Mouse (Mus musculus) MEL (cell line): Measurements from ENCODE around the gene Bex1. TPM values are rescaled to one million over a fixed set of nuclear protein-coding genes. Genes with fewer than 3 reads are reported as not detected.

Experiments used
- DNase-seq: peaks from one replicate; pipeline ENCODE4 v3.0.0; 2011; ENCODE audit warnings: low read depth, low spot score
- H3K27ac ChIP-seq: 2 replicates; pipeline ENCODE4 v1.5.1; 2012; ENCODE audit warnings: low read depth, mild to moderate bottlenecking, control low read depth, low read length, moderate library complexity; ENCODE audit not compliant: control insufficient read depth
- H3K27me3 ChIP-seq, 2 experiments: fragments of 150-350 bp in 1 of 2; sonication (generic) in 1 of 2; 2 replicates each; pipeline ENCODE4 v1.6.1; 2012; ENCODE audit warnings: low read length in 2 of 2, mild to moderate bottlenecking in 2 of 2, improper control_type of control experiment in 1 of 2, moderate library complexity in 1 of 2; ENCODE audit not compliant: insufficient read depth in 2 of 2, control insufficient read depth in 1 of 2
- H3K36me3 ChIP-seq, 2 experiments: 2 replicates each; pipeline ENCODE4 v1.6.1; 2012 to 2014; ENCODE audit warnings: low read length in 2 of 2, improper control_type of control experiment in 1 of 2, inconsistent platforms in 1 of 2, mild to moderate bottlenecking in 1 of 2; ENCODE audit not compliant: insufficient read depth in 2 of 2, control insufficient read depth in 1 of 2
- H3K4me1 ChIP-seq, 2 experiments: fragments of 150-350 bp in 1 of 2; sonication (generic) in 1 of 2; 2 replicates each; pipeline ENCODE4 v1.6.1; 2012; ENCODE audit warnings: low read length in 2 of 2, improper control_type of control experiment in 1 of 2, mild to moderate bottlenecking in 1 of 2; ENCODE audit not compliant: insufficient read depth in 2 of 2, control insufficient read depth in 1 of 2
- H3K4me3 ChIP-seq, 2 experiments: fragments of 150-350 bp in 1 of 2; sonication (generic) in 1 of 2; 2 replicates each; pipeline ENCODE4 v1.5.1; 2012; ENCODE audit warnings: low read depth in 2 of 2, low read length in 2 of 2, mild to moderate bottlenecking in 2 of 2, moderate library complexity in 2 of 2, control low read depth in 1 of 2, improper control_type of control experiment in 1 of 2; ENCODE audit not compliant: control insufficient read depth in 1 of 2, insufficient read depth in 1 of 2
- H3K79me2 ChIP-seq: 2 replicates; pipeline ENCODE4 v1.6.1; 2012; ENCODE audit warnings: mild to moderate bottlenecking, low read length, moderate library complexity; ENCODE audit not compliant: control insufficient read depth, poor library complexity, insufficient read depth
- H3K9ac ChIP-seq: 2 replicates; pipeline ENCODE4 v1.6.1; 2012; ENCODE audit warnings: low read depth, mild to moderate bottlenecking, control low read depth, low read length, moderate library complexity; ENCODE audit not compliant: control insufficient read depth, poor library complexity, severe bottlenecking
- H3K9me3 ChIP-seq: fragments of 150-350 bp; sonication (generic); replicated peaks from 2 replicates; pipeline ENCODE4 v1.6.1; 2012; ENCODE audit warnings: mild to moderate bottlenecking, low read length, improper control_type of control experiment, moderate library complexity; ENCODE audit not compliant: insufficient read depth
- BHLHE40 ChIP-seq: IDR thresholded peaks from 2 replicates; pipeline ENCODE4 v1.6.1; 2012; ENCODE audit warnings: low read depth, mild to moderate bottlenecking, inconsistent platforms, low read length, improper control_type of control experiment, borderline replicate concordance
- CHD1 ChIP-seq: IDR thresholded peaks from 2 replicates; pipeline ENCODE4 v1.6.1; 2012; ENCODE audit warnings: low read depth, mild to moderate bottlenecking, inconsistent platforms, low read length, improper control_type of control experiment
- ELF1 ChIP-seq: IDR thresholded peaks from 2 replicates; pipeline ENCODE4 v1.6.1; 2014; ENCODE audit warnings: low read depth, mild to moderate bottlenecking, inconsistent platforms, low read length, improper control_type of control experiment, moderate library complexity
- GABPA ChIP-seq: IDR thresholded peaks from 2 replicates; pipeline ENCODE4 v1.6.1; 2012; ENCODE audit warnings: low read depth, mild to moderate bottlenecking, inconsistent platforms, low read length, improper control_type of control experiment, moderate library complexity
- GATA1 ChIP-seq: IDR thresholded peaks from 2 replicates; pipeline ENCODE4 v1.6.1; 2011; ENCODE audit warnings: low read depth, low read length, improper control_type of control experiment
- HCFC1 ChIP-seq: IDR thresholded peaks from 2 replicates; pipeline ENCODE4 v1.6.1; 2012; ENCODE audit warnings: low read depth, mild to moderate bottlenecking, inconsistent platforms, low read length, improper control_type of control experiment, moderate library complexity
- KAT2A ChIP-seq: conservative IDR thresholded peaks from 2 replicates; pipeline ENCODE4 v1.6.1; 2012; ENCODE audit warnings: low read depth, low read length, improper control_type of control experiment, inconsistent platforms
- MAX ChIP-seq: IDR thresholded peaks from 2 replicates; pipeline ENCODE4 v1.6.1; 2011; ENCODE audit warnings: low read length, improper control_type of control experiment
- MAZ ChIP-seq: IDR thresholded peaks from 2 replicates; pipeline ENCODE4 v1.6.1; 2012; ENCODE audit warnings: low read depth, mild to moderate bottlenecking, inconsistent platforms, low read length, improper control_type of control experiment
- MEF2A ChIP-seq: IDR thresholded peaks from 2 replicates; pipeline ENCODE4 v1.6.1; 2014; ENCODE audit warnings: low read depth, mild to moderate bottlenecking, inconsistent platforms, low read length, improper control_type of control experiment; ENCODE audit not compliant: poor library complexity, insufficient replicate concordance, severe bottlenecking; ENCODE audit errors: extremely low read depth
- MYB ChIP-seq: IDR thresholded peaks from 2 replicates; pipeline ENCODE4 v1.6.1; 2011; ENCODE audit warnings: mild to moderate bottlenecking, low read depth, low read length, improper control_type of control experiment
- MYC ChIP-seq: IDR thresholded peaks from 2 replicates; pipeline ENCODE4 v1.6.1; 2011; ENCODE audit warnings: low read depth, mild to moderate bottlenecking, low read length, improper control_type of control experiment, moderate library complexity
- NELFE ChIP-seq: IDR thresholded peaks from 2 replicates; pipeline ENCODE4 v1.6.1; 2011; ENCODE audit warnings: low read depth, low read length, improper control_type of control experiment
- NRF1 ChIP-seq: IDR thresholded peaks from 2 replicates; pipeline ENCODE4 v1.6.1; 2014; ENCODE audit warnings: low read depth, mild to moderate bottlenecking, inconsistent platforms, low read length, improper control_type of control experiment, moderate library complexity; ENCODE audit not compliant: poor library complexity, insufficient read depth, severe bottlenecking
- POLR2A ChIP-seq, 2 experiments: IDR thresholded peaks; 2 replicates each; pipeline ENCODE4 v1.6.1; 2011 to 2012; ENCODE audit warnings: low read length in 2 of 2, mild to moderate bottlenecking in 2 of 2, control low read depth in 1 of 2, improper control_type of control experiment in 1 of 2, low read depth in 1 of 2, moderate library complexity in 1 of 2; ENCODE audit not compliant: control insufficient read depth in 1 of 2, insufficient read depth in 1 of 2, poor library complexity in 1 of 2
- POLR2AphosphoS2 ChIP-seq: IDR thresholded peaks from 2 replicates; pipeline ENCODE4 v1.6.1; 2011; ENCODE audit warnings: low read length, improper control_type of control experiment
- RAD21 ChIP-seq: IDR thresholded peaks from 2 replicates; pipeline ENCODE4 v1.6.1; 2011; ENCODE audit warnings: mild to moderate bottlenecking, low read depth, low read length, improper control_type of control experiment
- SIN3A ChIP-seq: IDR thresholded peaks from 2 replicates; pipeline ENCODE4 v1.6.1; 2012; ENCODE audit warnings: low read length, improper control_type of control experiment, inconsistent platforms
- TBP ChIP-seq: IDR thresholded peaks from 2 replicates; pipeline ENCODE4 v1.8.0; 2011; ENCODE audit warnings: low read depth, low read length, improper control_type of control experiment
- USF1 ChIP-seq: IDR thresholded peaks from 2 replicates; pipeline ENCODE4 v1.6.1; 2014; ENCODE audit warnings: low read depth, mild to moderate bottlenecking, inconsistent platforms, low read length, improper control_type of control experiment, moderate library complexity
- USF2 ChIP-seq, 2 experiments: IDR thresholded peaks; 2 replicates each; pipeline ENCODE4 v1.6.1; 2011 to 2012; ENCODE audit warnings: improper control_type of control experiment in 2 of 2, low read length in 2 of 2, borderline replicate concordance in 1 of 2, inconsistent platforms in 1 of 2, low read depth in 1 of 2, mild to moderate bottlenecking in 1 of 2; ENCODE audit not compliant: insufficient read depth in 1 of 2
- ZKSCAN1 ChIP-seq: IDR thresholded peaks from 2 replicates; pipeline ENCODE4 v1.6.1; 2012; ENCODE audit warnings: low read depth, mild to moderate bottlenecking, inconsistent platforms, low read length, improper control_type of control experiment, moderate library complexity
- polyA plus RNA-seq, 2 experiments: library from polyadenylated mRNA; stranded (reverse) in 1 of 2; unstranded in 1 of 2; fragments of >175 nt in 1 of 2; fragments of >200 nt in 1 of 2; gene quantifications; 2 replicates each; pipeline versions ENCODE4 v1.2.1 to v1.2.4; 2012; ENCODE audit warnings: low replicate concordance in 2 of 2, low read depth in 1 of 2; ENCODE audit not compliant: insufficient read length in 2 of 2, insufficient read depth in 1 of 2, missing spikeins in 1 of 2
- total RNA-seq: library from RNA; depleted of rRNA; stranded (reverse); fragments of 300-350 nt; gene quantifications from 2 replicates; pipeline ENCODE4 v1.2.3, GENCODE M21; 2012

Bex1 gene
- total and polyA plus RNA-seq, 3 experiments, result 0.27 to 0.86 TPM; not detected in 1

- TF ChIP-seq SIN3A (no peak), BHLHE40 (no peak), MYB (no peak), ELF1 (no peak), USF1 (no peak), USF2 (IDR thresholded peaks at IDR 0.05; ENCODE audit: borderline replicate concordance in 1 of 2, insufficient read depth in 1 of 2, low read depth in 1 of 2, low read length in 2 of 2) (no peak), CHD1 (no peak), KAT2A (no peak), GABPA (no peak), NELFE (no peak), POLR2AphosphoS2 (no peak), GATA1 (peak; percentile 72)
Observed at GRCm38 (mm10) chrX:136252023-136252729, 36.9 kb upstream of the Bex1 start (continued).

- Histone ChIP-seq H3K9ac (no peak overlapping the region), H3K9me3 (no peaks in the 10 kb centered on the region), H3K4me1 (peaks cover 5 to 10% of the 10 kb centered on the region in 2 experiments), H3K27me3 (no peaks in the 10 kb centered on the region), H3K36me3 (peaks cover 0 to 7% of the 10 kb centered on the region in 2 experiments; a peak in 2 of 4 replicates), H3K27ac (no peak overlapping the region), H3K79me2 (peaks cover 10% of the 10 kb centered on the region), H3K4me3 (no peak overlapping the region)
- DNase-seq, result no peak
- TF ChIP-seq MAX, result no peak
- no peak for TF ChIP-seq BHLHE40
- no peak for TF ChIP-seq MEF2A
- TF ChIP-seq MYB, result no peak
- TF ChIP-seq NRF1, result no peak
- no peak for TF ChIP-seq RAD21
- TF ChIP-seq ZKSCAN1, result no peak
- TF ChIP-seq MAZ, result no peak
- no peak for TF ChIP-seq CHD1
- TF ChIP-seq MYC, result no peak
- TF ChIP-seq TBP, result no peak
- no peak for TF ChIP-seq GABPA
- TF ChIP-seq SIN3A, result no peak
- TF ChIP-seq POLR2A (IDR thresholded peaks at IDR 0.05; ENCODE audit: control insufficient read depth in 1 of 2, insufficient read depth in 1 of 2, low read depth in 1 of 2, low read length in 2 of 2, poor library complexity in 1 of 2), result no peak
- TF ChIP-seq HCFC1, result no peak
Observed at GRCm38 (mm10) chrX:136249671-136250070, 34.4 kb upstream of the Bex1 start.
